Mouse (Mus musculus): ENCODE results near the gene B3galt1. TPM values are rescaled to one million over a fixed set of nuclear protein-coding genes. Genes with fewer than 3 reads are reported as not detected.

The B3galt1 gene
- polyA plus RNA-seq, 1 experiment = 0.16 TPM

- DNase-seq (ENCODE audit: low read depth in 1 of 2, low spot score in 2 of 2) = no peak
- Histone ChIP-seq H3K36me3 (ENCODE audit: control insufficient read depth, insufficient read depth, low read length) (no peaks in the 10 kb centered on the region), H3K27me3 (ENCODE audit: control insufficient read depth, insufficient read depth, low read length) (no peaks in the 10 kb centered on the region), H3K27ac (ENCODE audit: insufficient read depth, low read length) (no peak overlapping the region), H3K4me3 (ENCODE audit: extremely low read depth, insufficient read depth, insufficient read length) (no peak overlapping the region), H3K4me1 (ENCODE audit: control insufficient read depth, insufficient read depth, insufficient read length) (no peaks in the 10 kb centered on the region)
- no peak for TF ChIP-seq POLR2A (IDR thresholded peaks at IDR 0.05; ENCODE audit: low read depth, low read length)
- 71% methylated on average over 8 of the region's 8 CpGs for WGBS
These were observed 552.4 kb downstream of the B3galt1 start for GRCm38 (mm10) chr2:68118076-68118475.

- Histone ChIP-seq H3K27ac (ENCODE audit: insufficient read depth, low read length) (no peak overlapping the region), H3K36me3 (ENCODE audit: control insufficient read depth, insufficient read depth, low read length) (no peaks in the 10 kb centered on the region), H3K4me3 (ENCODE audit: extremely low read depth, insufficient read depth, insufficient read length) (no peak overlapping the region), H3K4me1 (ENCODE audit: control insufficient read depth, insufficient read depth, insufficient read length) (no peaks in the 10 kb centered on the region), H3K27me3 (ENCODE audit: control insufficient read depth, insufficient read depth, low read length) (no peaks in the 10 kb centered on the region)
- no peak for DNase-seq (ENCODE audit: low read depth in 1 of 2, low spot score in 2 of 2)
- WGBS = 66% methylated on average over 6 of the region's 6 CpGs
- TF ChIP-seq POLR2A (IDR thresholded peaks at IDR 0.05; ENCODE audit: low read depth, low read length) = no peak
- no peak for TF ChIP-seq CTCF (IDR thresholded peaks at IDR 0.05; ENCODE audit: extremely low read depth, insufficient read depth, insufficient read length, insufficient replicate concordance)
These were observed 559.1 kb downstream of the B3galt1 start for GRCm38 (mm10) chr2:68124751-68125150.

- TF ChIP-seq POLR2A (IDR thresholded peaks at IDR 0.05; ENCODE audit: low read depth, low read length) (no peak), CTCF (IDR thresholded peaks at IDR 0.05; ENCODE audit: extremely low read depth, insufficient read depth, insufficient read length, insufficient replicate concordance) (no peak)
- H3K4me3 ChIP-seq (ENCODE audit: extremely low read depth, insufficient read depth, insufficient read length) = no peak overlapping the region
- H3K27ac ChIP-seq (ENCODE audit: insufficient read depth, low read length) = no peak overlapping the region
- H3K36me3 ChIP-seq (ENCODE audit: control insufficient read depth, insufficient read depth, low read length) = no peaks in the 10 kb centered on the region
- WGBS = 85% methylated on average over 2 of the region's 2 CpGs
- no peaks in the 10 kb centered on the region for H3K27me3 ChIP-seq (ENCODE audit: control insufficient read depth, insufficient read depth, low read length)
- no peak for DNase-seq (ENCODE audit: low read depth in 1 of 2, low spot score in 2 of 2)
- no peaks in the 10 kb centered on the region for H3K4me1 ChIP-seq (ENCODE audit: control insufficient read depth, insufficient read depth, insufficient read length)
These were observed 575.4 kb downstream of the B3galt1 start for GRCm38 (mm10) chr2:68141094-68141493.

GRCm38 (mm10) chr2:68143292-68143691, 577.6 kb downstream of the B3galt1 start:
- 82% methylated on average over 2 of the region's 2 CpGs for WGBS
- Histone ChIP-seq H3K27me3 (ENCODE audit: control insufficient read depth, insufficient read depth, low read length) (no peaks in the 10 kb centered on the region), H3K4me1 (ENCODE audit: control insufficient read depth, insufficient read depth, insufficient read length) (no peaks in the 10 kb centered on the region), H3K4me3 (ENCODE audit: extremely low read depth, insufficient read depth, insufficient read length) (no peak overlapping the region), H3K27ac (ENCODE audit: insufficient read depth, low read length) (no peak overlapping the region), H3K36me3 (ENCODE audit: control insufficient read depth, insufficient read depth, low read length) (no peaks in the 10 kb centered on the region)
- no peak for TF ChIP-seq CTCF (IDR thresholded peaks at IDR 0.05; ENCODE audit: extremely low read depth, insufficient read depth, insufficient read length, insufficient replicate concordance)
- no peak for TF ChIP-seq POLR2A (IDR thresholded peaks at IDR 0.05; ENCODE audit: low read depth, low read length)
- no peak for DNase-seq (ENCODE audit: low read depth in 1 of 2, low spot score in 2 of 2)

- Histone ChIP-seq H3K27me3 (ENCODE audit: control insufficient read depth, insufficient read depth, low read length) (no peaks in the 10 kb centered on the region), H3K36me3 (ENCODE audit: control insufficient read depth, insufficient read depth, low read length) (no peaks in the 10 kb centered on the region), H3K27ac (ENCODE audit: insufficient read depth, low read length) (no peak overlapping the region), H3K4me1 (ENCODE audit: control insufficient read depth, insufficient read depth, insufficient read length) (no peaks in the 10 kb centered on the region), H3K4me3 (ENCODE audit: extremely low read depth, insufficient read depth, insufficient read length) (no peak overlapping the region)
- no peak for DNase-seq (ENCODE audit: low read depth in 1 of 2, low spot score in 2 of 2)
- 86% methylated on average over 5 of the region's 5 CpGs for WGBS
- TF ChIP-seq POLR2A (IDR thresholded peaks at IDR 0.05; ENCODE audit: low read depth, low read length) (no peak), CTCF (IDR thresholded peaks at IDR 0.05; ENCODE audit: extremely low read depth, insufficient read depth, insufficient read length, insufficient replicate concordance) (no peak)
These were observed 594.1 kb downstream of the B3galt1 start for GRCm38 (mm10) chr2:68159751-68160150.

GRCm38 (mm10) chr2:68160566-68160965, 594.9 kb downstream of the B3galt1 start:
- Histone ChIP-seq H3K4me3 (ENCODE audit: extremely low read depth, insufficient read depth, insufficient read length) (no peak overlapping the region), H3K27ac (ENCODE audit: insufficient read depth, low read length) (no peak overlapping the region), H3K36me3 (ENCODE audit: control insufficient read depth, insufficient read depth, low read length) (no peaks in the 10 kb centered on the region), H3K27me3 (ENCODE audit: control insufficient read depth, insufficient read depth, low read length) (no peaks in the 10 kb centered on the region), H3K4me1 (ENCODE audit: control insufficient read depth, insufficient read depth, insufficient read length) (no peaks in the 10 kb centered on the region)
- TF ChIP-seq POLR2A (IDR thresholded peaks at IDR 0.05; ENCODE audit: low read depth, low read length) (no peak), CTCF (IDR thresholded peaks at IDR 0.05; ENCODE audit: extremely low read depth, insufficient read depth, insufficient read length, insufficient replicate concordance) (no peak)
- WGBS = 86% methylated on average over 2 of the region's 2 CpGs
- no peak for DNase-seq (ENCODE audit: low read depth in 1 of 2, low spot score in 2 of 2)

GRCm38 (mm10) chr2:68162012-68162411, 596.3 kb downstream of the B3galt1 start:
- WGBS = 86% methylated on average over 4 of the region's 4 CpGs
- Histone ChIP-seq H3K27me3 (ENCODE audit: control insufficient read depth, insufficient read depth, low read length) (no peaks in the 10 kb centered on the region), H3K4me1 (ENCODE audit: control insufficient read depth, insufficient read depth, insufficient read length) (no peaks in the 10 kb centered on the region), H3K4me3 (ENCODE audit: extremely low read depth, insufficient read depth, insufficient read length) (no peak overlapping the region), H3K36me3 (ENCODE audit: control insufficient read depth, insufficient read depth, low read length) (no peaks in the 10 kb centered on the region), H3K27ac (ENCODE audit: insufficient read depth, low read length) (no peak overlapping the region)
- TF ChIP-seq POLR2A (IDR thresholded peaks at IDR 0.05; ENCODE audit: low read depth, low read length) = no peak
- TF ChIP-seq CTCF (IDR thresholded peaks at IDR 0.05; ENCODE audit: extremely low read depth, insufficient read depth, insufficient read length, insufficient replicate concordance) = no peak
- DNase-seq (ENCODE audit: low read depth in 1 of 2, low spot score in 2 of 2) = no peak

Data from spleen, adult 2 months (tissue).